Mouse (Mus musculus) kidney, embryonic 14.5 days (tissue): ENCODE measurements around the gene Mss51. TPM values are rescaled to one million over a fixed set of nuclear protein-coding genes. Genes with fewer than 3 reads are reported as not detected.

Source experiments
- ATAC-seq: fragments of 200-750 bp; cut with Nextera tagmentation; 2 replicates; pipeline ENCODE4 v1.8.0; 2017; ENCODE audit warnings: moderate number of reproducible peaks, mild to moderate bottlenecking, moderate TSS enrichment, moderate library complexity; ENCODE audit not compliant: low FRiP score, low TSS enrichment
- H3K27ac ChIP-seq: fragments of 300-500 bp; sonication (generic); 2 replicates; pipeline ENCODE4 v1.5.1; 2014; ENCODE audit warnings: low read depth, mild to moderate bottlenecking, low read length, moderate library complexity, mixed read lengths
- H3K27me3 ChIP-seq: fragments of 300-500 bp; sonication (generic); 2 replicates; pipeline ENCODE4 v1.6.1; 2014; ENCODE audit warnings: mild to moderate bottlenecking, low read length; ENCODE audit not compliant: control insufficient read depth, insufficient read depth
- H3K36me3 ChIP-seq: fragments of 300-500 bp; sonication (generic); 2 replicates; pipeline ENCODE4 v1.6.1; 2014; ENCODE audit warnings: low read length, mixed read lengths; ENCODE audit not compliant: control insufficient read depth, insufficient read depth
- H3K4me1 ChIP-seq: fragments of 300-500 bp; sonication (generic); 2 replicates; pipeline ENCODE4 v1.6.1; 2014; ENCODE audit warnings: low read length, mixed read lengths; ENCODE audit not compliant: control insufficient read depth, insufficient read depth
- H3K4me2 ChIP-seq: fragments of 300-500 bp; sonication (generic); replicated peaks from 2 replicates; pipeline ENCODE4 v1.6.1; 2014; ENCODE audit warnings: low read depth, mild to moderate bottlenecking, low read length
- H3K4me3 ChIP-seq: fragments of 300-500 bp; sonication (generic); 2 replicates; pipeline ENCODE4 v1.5.1; 2014; ENCODE audit warnings: mild to moderate bottlenecking, low read length
- H3K9ac ChIP-seq: fragments of 300-500 bp; sonication (generic); 2 replicates; pipeline ENCODE4 v1.6.1; 2014; ENCODE audit warnings: low read depth, mild to moderate bottlenecking, low read length, moderate library complexity
- H3K9me3 ChIP-seq: fragments of 300-500 bp; sonication (generic); 2 replicates; pipeline ENCODE4 v1.6.1; 2016; ENCODE audit warnings: low read length; ENCODE audit not compliant: control insufficient read depth
- WGBS: fragments of 180-500 bp; shearing (Covaris S2); extraction: QIAGEN DNeasy Blood & Tissue Kit; methylation state at CpG from one replicate; pipeline ENCODE4 v1.1.7; 2014; 5-methylcytosine and 5-hydroxymethylcytosine counted together
- polyA plus RNA-seq: library from polyadenylated mRNA; unstranded; fragments of >200 nt; fragmentation: Nextera tagmentation; extraction: Ambion mirVana; gene quantifications from 2 replicates; pipeline ENCODE4 v1.2.1, GENCODE M21; 2014

Mss51 gene
- 1.0 and 2.0 TPM in 2 replicates for polyA plus RNA-seq

DNA sequence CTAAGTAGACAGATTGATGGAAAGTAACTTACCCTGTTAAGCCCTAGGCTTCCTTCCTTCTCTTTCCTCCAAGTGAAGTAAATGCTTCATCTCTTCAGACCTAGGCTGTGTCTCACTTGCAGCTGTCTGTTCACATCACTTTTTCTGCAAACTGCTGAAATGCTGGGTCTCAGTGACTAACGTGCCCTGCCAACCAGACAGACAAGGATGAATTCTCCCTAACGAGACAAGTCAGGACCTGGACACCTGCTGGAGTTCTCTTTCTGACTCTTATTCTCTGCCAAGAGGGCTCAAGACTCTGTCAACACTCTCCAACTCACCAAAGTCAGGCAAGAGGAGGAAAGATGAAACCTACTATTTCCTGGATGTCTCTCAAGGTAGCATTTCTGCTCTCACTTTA, at the start of gene Mss51:
Gene Mss51, minus strand, starts transcription at position 299 of the 400 bp plus-strand sequence.
- Histone ChIP-seq H3K27ac (no peak within 1 kb of the TSS), H3K36me3 (peaks cover 51% of the 10 kb centered on the region), H3K9me3 (no peaks in the 10 kb centered on the region), H3K4me3 (no peak within 1 kb of the TSS), H3K4me1 (no peaks in the 10 kb centered on the region), H3K4me2 (no peak within 1 kb of the TSS), H3K9ac (no peak within 1 kb of the TSS), H3K27me3 (no peaks in the 10 kb centered on the region)
- WGBS = 74% methylated on average over 2 of the region's 2 CpGs
- ATAC-seq = no peak

DNA sequence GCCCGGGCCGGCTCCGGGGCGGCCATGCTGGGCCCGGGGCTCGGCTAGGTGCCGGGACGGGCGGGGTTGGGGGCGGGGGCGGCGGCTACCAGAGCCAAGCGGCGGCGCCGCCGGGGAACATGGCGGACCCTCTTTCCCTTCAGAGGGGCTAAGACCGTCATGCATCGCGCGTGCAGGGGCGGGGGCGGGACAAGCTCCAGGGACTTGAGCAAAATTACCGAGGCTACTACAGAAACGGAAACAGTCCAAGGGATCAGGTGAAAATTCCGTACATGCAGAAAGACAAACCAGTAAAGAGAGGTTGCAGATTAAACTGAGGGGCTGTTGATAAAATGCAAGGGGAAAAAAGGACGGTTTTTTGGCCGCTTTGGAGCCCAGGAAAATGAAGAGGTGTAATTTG, 49.7 kb upstream of the Mss51 start, which contains the start of gene Ppp3cb:
Gene Ppp3cb, minus strand, starts transcription at position 159 of the 400 bp plus-strand sequence.
- peak within 1 kb of the TSS; percentile 96 for H3K9ac ChIP-seq
- H3K36me3 ChIP-seq = peaks cover 13% of the 10 kb centered on the region; the same call in 1 of the 2 replicates
- peak within 1 kb of the TSS; percentile 47 for H3K4me2 ChIP-seq
- H3K4me1 ChIP-seq = peaks cover 7% of the 10 kb centered on the region
- ATAC-seq = peak; percentile 94
- peak within 1 kb of the TSS; percentile 99 for H3K27ac ChIP-seq
- H3K9me3 ChIP-seq = no peaks in the 10 kb centered on the region
- under 1% methylated on average over 22 of the region's 29 CpGs for WGBS
- H3K4me3 ChIP-seq = peak within 1 kb of the TSS; percentile 93
- no peaks in the 10 kb centered on the region for H3K27me3 ChIP-seq

DNA sequence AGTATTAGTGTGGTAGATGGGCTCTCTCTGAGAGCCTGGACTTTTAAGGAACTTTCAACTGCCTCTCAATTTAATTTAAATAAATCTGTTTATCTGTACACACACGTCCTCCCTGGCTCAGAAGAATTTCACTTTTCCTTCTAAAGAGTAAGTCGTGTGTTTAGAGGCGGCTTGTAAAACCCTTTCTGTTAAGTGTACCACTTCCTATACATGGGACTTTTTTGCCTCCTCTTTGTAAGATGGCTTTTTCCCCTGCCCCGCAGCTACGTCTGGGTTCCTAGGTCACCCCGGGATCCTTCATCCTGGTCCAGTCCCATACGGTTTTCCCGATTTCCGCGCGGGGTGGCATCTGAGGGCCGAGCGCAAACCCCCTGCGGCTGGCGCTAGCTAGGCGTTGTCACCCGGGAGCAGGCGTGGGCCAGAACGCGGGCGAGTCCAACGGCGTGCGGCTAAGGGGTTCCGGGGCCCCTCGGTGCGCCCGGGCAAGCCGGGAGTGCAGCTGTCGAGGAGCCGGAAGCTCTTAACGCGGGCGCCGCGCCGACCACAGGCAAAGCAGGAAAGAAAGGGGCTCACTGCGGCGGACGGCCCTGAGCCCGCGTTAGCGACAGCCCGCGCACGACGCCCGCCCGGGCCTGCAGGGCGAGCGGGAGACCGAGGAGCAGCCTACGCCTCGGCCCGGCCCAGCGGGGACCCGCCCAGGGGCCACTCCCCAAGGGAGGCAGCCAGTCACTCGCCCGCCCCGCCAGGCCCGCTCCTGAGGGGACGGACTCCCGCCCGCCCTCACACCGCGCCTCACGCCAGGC, 49.0 kb upstream of the Mss51 start:
- Histone ChIP-seq H3K36me3 (peaks cover 13% of the 10 kb centered on the region; the same call in 1 of the 2 replicates), H3K4me1 (peaks cover 7% of the 10 kb centered on the region), H3K4me3 (peak overlapping the region; percentile 93), H3K4me2 (peak overlapping the region; percentile 47), H3K9me3 (no peaks in the 10 kb centered on the region), H3K27ac (peak overlapping the region; percentile 99), H3K9ac (peak overlapping the region; percentile 96), H3K27me3 (no peaks in the 10 kb centered on the region)
- ATAC-seq = peak; percentile 99
- under 1% methylated on average over 50 of the region's 67 CpGs for WGBS

DNA sequence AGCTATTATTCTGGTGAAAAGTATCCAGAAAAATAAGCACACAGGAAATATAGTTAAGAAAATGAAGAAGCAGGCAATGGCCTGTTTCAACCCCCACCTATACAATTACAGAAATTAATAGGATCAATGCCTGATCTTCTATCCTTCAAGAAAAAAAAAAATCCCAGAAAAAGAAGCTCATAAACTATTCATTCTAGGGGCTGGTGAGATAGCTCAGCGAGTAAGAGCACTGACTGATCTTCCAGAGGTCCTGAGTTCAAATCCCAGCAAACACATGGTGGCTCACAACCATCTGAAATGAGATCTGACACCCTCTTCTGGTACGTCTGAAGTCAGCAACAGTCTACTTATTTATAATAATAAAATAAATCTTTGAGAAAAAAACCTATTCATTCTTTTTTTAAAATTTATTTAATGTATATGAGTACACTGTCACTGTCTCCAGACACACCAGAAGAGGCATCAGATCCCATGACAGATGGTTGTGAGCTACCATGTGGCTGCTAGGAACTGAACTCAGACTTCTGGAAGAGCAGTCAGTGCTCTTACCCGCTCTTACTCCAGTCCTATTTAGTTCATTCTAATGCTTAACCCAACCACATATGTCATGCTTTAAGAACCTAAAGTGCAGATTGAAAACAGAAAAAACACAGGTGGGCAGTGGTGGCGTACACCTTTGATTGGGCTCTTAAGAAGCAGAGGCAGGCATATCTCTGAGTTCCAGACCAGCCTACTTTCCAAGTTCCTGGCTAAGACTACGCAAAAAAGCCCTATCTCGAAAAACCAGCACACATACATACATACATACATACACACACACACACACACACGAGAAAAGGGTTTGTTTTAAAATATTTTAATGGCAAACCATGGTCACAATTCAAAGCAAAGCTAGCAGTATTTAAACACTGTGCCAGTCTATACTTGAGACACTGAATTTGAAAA, 48.0 kb upstream of the Mss51 start:
- Histone ChIP-seq H3K4me3 (peak overlapping the region; percentile 93), H3K36me3 (peaks cover 8% of the 10 kb centered on the region; the same call in 1 of the 2 replicates), H3K27ac (no peak overlapping the region), H3K9ac (peak overlapping the region; percentile 96; the same call in 1 of the 2 replicates), H3K4me1 (peaks cover 7% of the 10 kb centered on the region), H3K9me3 (no peaks in the 10 kb centered on the region), H3K27me3 (no peaks in the 10 kb centered on the region), H3K4me2 (peak overlapping the region; percentile 47)
- ATAC-seq = no peak
- WGBS = 79% methylated on average over 7 of the region's 7 CpGs

DNA sequence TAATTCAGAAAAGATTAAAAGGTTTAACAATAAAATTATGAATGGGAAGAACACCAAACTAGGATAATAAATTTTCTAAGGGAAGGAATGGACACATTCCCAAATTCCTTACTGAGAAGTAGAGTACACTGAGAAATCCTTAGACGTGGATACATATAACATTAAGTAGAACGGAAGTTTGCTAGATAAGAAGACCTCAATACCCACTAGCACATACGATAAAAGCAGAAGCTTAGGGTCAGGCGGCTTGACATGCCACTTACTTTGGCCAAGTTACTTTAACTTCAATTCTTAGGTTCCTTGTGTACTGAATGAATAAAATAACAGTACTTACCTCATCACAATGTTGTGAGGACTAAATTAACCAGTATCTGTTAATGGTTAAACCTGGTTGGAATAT, 32.9 kb upstream of the Mss51 start:
- Histone ChIP-seq H3K9ac (no peak overlapping the region), H3K36me3 (peaks cover 8% of the 10 kb centered on the region; the same call in 1 of the 2 replicates), H3K27me3 (no peaks in the 10 kb centered on the region), H3K9me3 (no peaks in the 10 kb centered on the region), H3K27ac (no peak overlapping the region), H3K4me2 (no peak overlapping the region), H3K4me1 (no peaks in the 10 kb centered on the region), H3K4me3 (no peak overlapping the region)
- ATAC-seq = no peak
- WGBS = 95% methylated on average over 4 of the region's 4 CpGs

DNA sequence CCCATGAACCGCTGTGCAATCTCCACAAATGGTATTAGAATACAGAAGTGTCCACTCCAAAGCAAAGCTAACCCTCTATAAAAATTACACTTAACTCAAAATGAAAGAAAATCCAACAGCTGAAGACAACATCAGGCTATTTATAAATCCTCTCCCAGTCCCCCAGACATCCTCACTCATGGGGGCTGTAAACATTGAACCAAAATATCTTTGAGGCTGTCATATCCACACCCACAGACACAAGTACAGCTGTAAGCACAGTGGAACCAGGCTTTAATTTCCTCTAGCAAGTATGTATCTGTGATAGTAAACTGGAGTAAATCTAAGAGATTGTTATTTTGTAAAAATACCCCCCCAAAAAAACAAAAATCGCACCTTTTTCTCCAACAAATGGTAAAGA, 23.5 kb upstream of the Mss51 start:
- Histone ChIP-seq H3K9me3 (no peaks in the 10 kb centered on the region), H3K36me3 (peaks cover 50% of the 10 kb centered on the region), H3K27me3 (no peaks in the 10 kb centered on the region), H3K4me2 (no peak overlapping the region), H3K4me3 (no peak overlapping the region), H3K27ac (no peak overlapping the region), H3K9ac (no peak overlapping the region), H3K4me1 (no peaks in the 10 kb centered on the region)
- 94% methylated on average over 2 of the region's 2 CpGs for WGBS
- no peak for ATAC-seq

DNA sequence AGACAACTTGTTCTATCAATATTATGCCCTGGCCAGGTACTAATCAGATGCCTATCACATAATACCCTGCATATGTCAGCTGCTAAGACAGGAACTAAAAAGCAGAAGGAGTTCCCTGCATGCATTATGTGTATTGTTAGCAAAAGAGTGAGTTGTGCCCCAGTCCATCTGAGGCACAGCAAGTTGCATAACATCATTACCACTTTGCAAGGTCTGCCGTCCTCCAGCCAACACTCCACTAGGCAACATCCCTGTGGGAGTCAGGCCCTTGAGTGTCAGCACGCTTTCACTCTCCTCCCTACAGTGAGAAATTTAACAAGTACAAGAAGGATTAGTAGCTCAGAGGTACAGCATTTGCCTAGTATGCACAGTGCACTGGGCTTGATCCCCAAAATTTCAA, 11.7 kb upstream of the Mss51 start:
- Histone ChIP-seq H3K27me3 (no peaks in the 10 kb centered on the region), H3K4me1 (no peaks in the 10 kb centered on the region), H3K4me3 (no peak overlapping the region), H3K4me2 (no peak overlapping the region), H3K27ac (no peak overlapping the region), H3K36me3 (peaks cover 27% of the 10 kb centered on the region), H3K9ac (no peak overlapping the region), H3K9me3 (no peaks in the 10 kb centered on the region)
- 83% methylated on average over 2 of the region's 2 CpGs for WGBS
- no peak for ATAC-seq

DNA sequence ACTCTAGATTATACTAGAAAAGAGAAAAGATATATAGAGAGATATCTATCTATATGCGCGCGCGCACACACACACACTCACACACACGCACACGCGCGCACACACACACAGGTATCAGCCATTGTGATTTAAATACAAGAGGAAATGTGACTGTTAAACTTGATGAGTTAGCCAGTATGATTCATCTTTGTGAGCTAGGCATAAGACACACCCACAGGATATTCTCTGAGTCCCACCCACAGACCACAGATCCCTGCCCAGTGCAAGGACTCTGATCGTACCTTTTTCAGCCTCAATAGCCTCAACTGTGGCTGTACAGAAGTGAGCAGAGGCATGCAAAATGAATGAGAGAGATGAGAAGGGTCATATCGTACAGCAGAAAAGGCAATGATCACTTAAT, 6.3 kb upstream of the Mss51 start:
- no peak for ATAC-seq
- no peak overlapping the region for H3K4me3 ChIP-seq
- no peak overlapping the region for H3K9ac ChIP-seq
- no peak overlapping the region for H3K27ac ChIP-seq
- no peaks in the 10 kb centered on the region for H3K27me3 ChIP-seq
- WGBS = 93% methylated on average over 10 of the region's 10 CpGs
- H3K9me3 ChIP-seq = no peaks in the 10 kb centered on the region
- no peak overlapping the region for H3K4me2 ChIP-seq
- no peaks in the 10 kb centered on the region for H3K4me1 ChIP-seq
- H3K36me3 ChIP-seq = peaks cover 31% of the 10 kb centered on the region
